Mouse (Mus musculus) kidney, adult 9 months (tissue): ENCODE data around the gene Defa20.
"Not testable (repeated sequence)": the region's sequence is repeated elsewhere in the genome, so short reads cannot be mapped to it uniquely, and the experiment has no call there.

Source experiments
- DNase-seq: peaks from one replicate; pipeline ENCODE4 v3.0.0; 2022

Gene Defa20

DNA sequence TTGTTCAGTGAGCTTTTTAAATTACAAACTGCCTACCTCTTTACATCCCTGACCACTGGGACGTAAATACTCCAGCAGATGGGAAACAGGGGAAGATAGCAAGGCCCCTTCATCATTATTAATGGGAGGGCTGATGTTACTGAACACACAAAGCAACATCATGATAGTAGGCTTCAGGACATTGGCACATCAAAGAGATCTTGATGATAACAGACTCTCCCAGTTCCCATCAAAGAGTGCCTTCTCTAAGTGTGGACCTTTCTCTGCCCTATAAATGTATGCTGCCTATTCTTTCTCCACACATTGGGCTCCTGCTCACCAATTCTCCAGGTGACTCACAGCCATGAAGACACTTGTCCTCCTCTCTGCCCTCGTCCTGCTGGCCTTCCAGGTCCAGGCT, at the start of gene Defa20:
Defa20 (plus strand) TSS at position 301 of the 400 bp plus-strand sequence.
- DNase-seq = not testable (repeated sequence)

DNA sequence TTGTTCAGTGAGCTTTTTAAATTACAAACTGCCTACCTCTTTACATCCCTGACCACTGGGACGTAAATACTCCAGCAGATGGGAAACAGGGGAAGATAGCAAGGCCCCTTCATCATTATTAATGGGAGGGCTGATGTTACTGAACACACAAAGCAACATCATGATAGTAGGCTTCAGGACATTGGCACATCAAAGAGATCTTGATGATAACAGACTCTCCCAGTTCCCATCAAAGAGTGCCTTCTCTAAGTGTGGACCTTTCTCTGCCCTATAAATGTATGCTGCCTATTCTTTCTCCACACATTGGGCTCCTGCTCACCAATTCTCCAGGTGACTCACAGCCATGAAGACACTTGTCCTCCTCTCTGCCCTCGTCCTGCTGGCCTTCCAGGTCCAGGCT, 19.7 kb downstream of the Defa20 start, which contains the start of gene Defa32:
Defa32 (plus strand) TSS at position 301 of the 400 bp plus-strand sequence.
- not testable (repeated sequence) for DNase-seq
